Mouse (Mus musculus): ENCODE results near the gene Plcb4.

- TF ChIP-seq CTCF (IDR thresholded peaks at IDR 0.05; ENCODE audit: insufficient read depth, low read length) (no peak), POLR2A (IDR thresholded peaks at IDR 0.05; ENCODE audit: borderline replicate concordance, extremely low read depth, low read depth, low read length) (no peak)
Observed at GRCm38 (mm10) chr2:135898025-135898424, 239.2 kb downstream of the Plcb4 start.
